Mouse (Mus musculus): ENCODE results near the gene Macf1.
"Not testable (repeated sequence)": the region's sequence is repeated elsewhere in the genome, so short reads cannot be mapped to it uniquely, and the experiment has no call there.

Macf1 gene

GRCm38 (mm10) chr4:123374316-123375008, 309.7 kb downstream of the Macf1 start:
- in situ Hi-C loops (cut with MboI; ENCODE audit: low sequenced_read_pairs) = no loop called here

GRCm38 (mm10) chr4:123363555-123363954, 320.6 kb downstream of the Macf1 start:
- in situ Hi-C loops (cut with MboI; ENCODE audit: low sequenced_read_pairs) = no loop called here

GRCm38 (mm10) chr4:123360771-123361170, 323.4 kb downstream of the Macf1 start:
- in situ Hi-C loops (cut with MboI; ENCODE audit: low sequenced_read_pairs) = no loop called here

- in situ Hi-C loops (cut with MboI; ENCODE audit: low sequenced_read_pairs) = no loop called here
These were observed 325.5 kb downstream of the Macf1 start for GRCm38 (mm10) chr4:123358613-123359012.

- in situ Hi-C loops (cut with MboI; ENCODE audit: low sequenced_read_pairs) = no loop called here
These were observed 328.2 kb downstream of the Macf1 start for GRCm38 (mm10) chr4:123355941-123356340.

- in situ Hi-C loops (cut with MboI; ENCODE audit: low sequenced_read_pairs) = no loop called here
These were observed 330.8 kb downstream of the Macf1 start for GRCm38 (mm10) chr4:123353271-123353877.

- in situ Hi-C loops (cut with MboI; ENCODE audit: low sequenced_read_pairs) = no loop called here
These were observed 340.7 kb downstream of the Macf1 start for GRCm38 (mm10) chr4:123343471-123343789.

GRCm38 (mm10) chr4:123342642-123343470, 341.3 kb downstream of the Macf1 start, which contains the start of gene Bmp8a:
Bmp8a (minus strand) TSS chr4:123343252.
- in situ Hi-C loops (cut with MboI; ENCODE audit: low sequenced_read_pairs) = no loop called here

- in situ Hi-C loops (cut with MboI; ENCODE audit: low sequenced_read_pairs) = no loop called here
These were observed 342.0 kb downstream of the Macf1 start for GRCm38 (mm10) chr4:123342091-123342641.

GRCm38 (mm10) chr4:123340232-123340631, 343.9 kb downstream of the Macf1 start:
- in situ Hi-C loops (cut with MboI; ENCODE audit: low sequenced_read_pairs) = no loop called here

GRCm38 (mm10) chr4:123337693-123338092, 346.5 kb downstream of the Macf1 start:
- in situ Hi-C loops (cut with MboI; ENCODE audit: low sequenced_read_pairs) = no loop called here

- in situ Hi-C loops (cut with MboI; ENCODE audit: low sequenced_read_pairs) = no loop called here
These were observed 348.2 kb downstream of the Macf1 start for GRCm38 (mm10) chr4:123335796-123336585.

- in situ Hi-C loops (cut with MboI; ENCODE audit: low sequenced_read_pairs) = not testable (repeated sequence)
These were observed 348.9 kb downstream of the Macf1 start for GRCm38 (mm10) chr4:123335244-123335643.

- in situ Hi-C loops (cut with MboI; ENCODE audit: low sequenced_read_pairs) = no loop called here
These were observed 350.0 kb downstream of the Macf1 start for GRCm38 (mm10) chr4:123334177-123334576.

- in situ Hi-C loops (cut with MboI; ENCODE audit: low sequenced_read_pairs) = no loop called here
These were observed 351.0 kb downstream of the Macf1 start for GRCm38 (mm10) chr4:123333151-123333550.

- in situ Hi-C loops (cut with MboI; ENCODE audit: low sequenced_read_pairs) = not testable (repeated sequence)
These were observed 352.2 kb downstream of the Macf1 start for GRCm38 (mm10) chr4:123331961-123332360.

- in situ Hi-C loops (cut with MboI; ENCODE audit: low sequenced_read_pairs) = no loop called here
These were observed 352.8 kb downstream of the Macf1 start for GRCm38 (mm10) chr4:123331326-123331725.

- in situ Hi-C loops (cut with MboI; ENCODE audit: low sequenced_read_pairs) = no loop called here
These were observed 355.2 kb downstream of the Macf1 start for GRCm38 (mm10) chr4:123328946-123329345.

- in situ Hi-C loops (cut with MboI; ENCODE audit: low sequenced_read_pairs) = no loop called here
These were observed 356.5 kb downstream of the Macf1 start for GRCm38 (mm10) chr4:123327630-123328029.

GRCm38 (mm10) chr4:123326087-123326486, 358.1 kb downstream of the Macf1 start:
- in situ Hi-C loops (cut with MboI; ENCODE audit: low sequenced_read_pairs) = no loop called here

- in situ Hi-C loops (cut with MboI; ENCODE audit: low sequenced_read_pairs) = no loop called here
These were observed 360.6 kb downstream of the Macf1 start, which contains the start of gene Oxct2a for GRCm38 (mm10) chr4:123323534-123323933. Oxct2a (minus strand) TSS chr4:123323634.
